Mouse (Mus musculus): ENCODE results near the gene Ccdc121.

DNA sequence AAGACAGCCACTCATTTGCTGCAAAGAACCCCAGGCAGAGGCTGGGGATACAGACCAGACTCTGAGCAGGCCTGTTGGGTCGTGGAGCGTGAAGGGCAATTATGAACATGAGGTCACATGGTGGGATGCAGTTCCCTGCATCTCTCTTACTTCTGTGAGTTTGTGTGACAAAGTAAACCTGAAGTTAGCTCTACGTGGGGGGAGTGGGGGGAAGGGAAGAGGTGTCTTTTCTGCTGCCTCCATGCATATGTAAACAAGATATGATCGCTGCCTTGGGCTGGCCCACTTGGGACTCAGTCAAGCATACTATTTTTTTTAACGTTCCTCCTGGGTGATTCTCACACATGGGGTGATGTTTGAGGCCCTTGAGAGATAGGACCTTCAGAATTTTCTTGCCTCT, 14.7 kb upstream of the Ccdc121 start:
- TF ChIP-seq HCFC1 (IDR thresholded peaks at IDR 0.05; ENCODE audit: borderline replicate concordance, insufficient read depth, low read length) = no peak
- no peak for TF ChIP-seq CHD2 (IDR thresholded peaks at IDR 0.05; ENCODE audit: low read depth, low read length)
- no peak for TF ChIP-seq ZNF384 (IDR thresholded peaks at IDR 0.05; ENCODE audit: low read depth, low read length)
- no peak for TF ChIP-seq MAFK (IDR thresholded peaks at IDR 0.05; ENCODE audit: insufficient read depth, low read depth, low read length)
- TF ChIP-seq ZC3H11A (IDR thresholded peaks at IDR 0.05; ENCODE audit: borderline replicate concordance, low read depth, low read length) = no peak
